Mouse (Mus musculus): ENCODE results near the gene Riiad1.

DNA sequence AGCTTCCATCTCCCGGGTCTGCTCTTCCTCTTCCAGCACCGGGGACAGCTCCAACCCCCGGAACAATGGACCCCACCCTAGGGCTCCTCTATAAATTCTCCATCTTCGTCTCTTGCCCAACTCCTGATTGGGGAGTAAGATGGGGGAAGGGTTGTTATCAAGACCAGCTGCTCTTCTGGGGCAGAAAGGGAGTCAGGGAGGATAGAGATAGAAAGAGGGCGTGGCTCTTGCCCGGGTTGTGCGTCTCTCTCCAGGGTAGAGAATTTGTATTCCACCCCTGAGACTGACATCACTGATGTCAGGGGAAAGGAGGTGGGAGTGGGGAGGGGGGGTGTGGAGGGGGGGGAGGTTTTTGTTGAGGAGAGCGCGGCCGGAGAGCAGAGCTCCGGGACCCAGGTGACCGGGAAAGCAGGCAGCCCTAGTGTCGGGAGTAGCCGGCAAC lies 2.1 kb downstream of the Riiad1 start, which contains the start of gene Celf3:
- TF ChIP-seq CTCF (conservative IDR thresholded peaks at IDR 0.05; ENCODE audit: low read length) (no peak), POU5F1 (IDR thresholded peaks at IDR 0.05; ENCODE audit: borderline replicate concordance, low read length) (no peak), NANOG (IDR thresholded peaks at IDR 0.05; ENCODE audit: borderline replicate concordance, low read length) (no peak)

Data from E14TG2a.4 (cell line).